Mouse (Mus musculus) midbrain, embryonic 13.5 days (tissue): ENCODE data around the gene Fcnb. TPM values are rescaled to one million over a fixed set of nuclear protein-coding genes. Genes with fewer than 3 reads are reported as not detected.

ENCODE experiments used
- ATAC-seq: fragments of 200-750 bp; cut with Nextera tagmentation; 2 replicates; pipeline ENCODE4 v1.8.0; 2017; ENCODE audit warnings: mild to moderate bottlenecking, moderate TSS enrichment, moderate library complexity
- H3K27ac ChIP-seq: fragments of 300-500 bp; sonication (generic); 2 replicates; pipeline ENCODE4 v1.5.1; 2015; ENCODE audit warnings: inconsistent platforms, mild to moderate bottlenecking, moderate library complexity
- H3K27me3 ChIP-seq: fragments of 300-500 bp; sonication (generic); 2 replicates; pipeline ENCODE4 v1.6.1; 2015; ENCODE audit warnings: mild to moderate bottlenecking, inconsistent platforms
- H3K36me3 ChIP-seq: fragments of 300-500 bp; sonication (generic); 2 replicates; pipeline ENCODE4 v1.6.1; 2015; ENCODE audit warnings: mild to moderate bottlenecking, inconsistent platforms
- H3K4me1 ChIP-seq: fragments of 300-500 bp; sonication (generic); replicated peaks from 2 replicates; pipeline ENCODE4 v1.6.1; 2015; ENCODE audit warnings: inconsistent platforms
- H3K4me2 ChIP-seq: fragments of 300-500 bp; sonication (generic); replicated peaks from 2 replicates; pipeline ENCODE4 v1.6.1; 2015; ENCODE audit warnings: moderate library complexity, mild to moderate bottlenecking, inconsistent platforms
- H3K4me3 ChIP-seq: fragments of 300-500 bp; sonication (generic); replicated peaks from 2 replicates; pipeline ENCODE4 v1.5.1; 2015; ENCODE audit warnings: mild to moderate bottlenecking, inconsistent platforms
- H3K9ac ChIP-seq: fragments of 300-500 bp; sonication (generic); replicated peaks from 2 replicates; pipeline ENCODE4 v1.6.1; 2015; ENCODE audit warnings: mild to moderate bottlenecking, inconsistent platforms
- H3K9me3 ChIP-seq: fragments of 300-500 bp; sonication (generic); 2 replicates; pipeline ENCODE4 v1.6.1; 2016; ENCODE audit warnings: mild to moderate bottlenecking, inconsistent platforms
- WGBS: fragments of 180-500 bp; shearing (Covaris S2); methylation state at CpG from one replicate; pipeline ENCODE4 v1.1.7; 2015; 5-methylcytosine and 5-hydroxymethylcytosine counted together
- polyA plus RNA-seq: library from polyadenylated mRNA; unstranded; fragments of >200 nt; fragmentation: Nextera tagmentation; extraction: Ambion mirVana; gene quantifications from 2 replicates; pipeline ENCODE4 v1.2.1, GENCODE M21; 2015

Gene Fcnb
- polyA plus RNA-seq, 1 experiment from 2014 or later: not detected

GRCm38 (mm10) chr2:28101892-28102291 lies 17.2 kb upstream of the Fcnb start:
- Histone ChIP-seq H3K4me1 (peaks cover 27% of the 10 kb centered on the region), H3K9ac (no peak overlapping the region), H3K27ac (no peak overlapping the region), H3K9me3 (no peaks in the 10 kb centered on the region), H3K27me3 (no peaks in the 10 kb centered on the region), H3K36me3 (no peaks in the 10 kb centered on the region), H3K4me2 (no peak overlapping the region), H3K4me3 (no peak overlapping the region)
- 91% methylated on average over 2 of the region's 2 CpGs for WGBS
- no peak for ATAC-seq

GRCm38 (mm10) chr2:28100796-28101483 lies 16.3 kb upstream of the Fcnb start:
- Histone ChIP-seq H3K9ac (no peak overlapping the region), H3K9me3 (no peaks in the 10 kb centered on the region), H3K27ac (no peak overlapping the region), H3K4me2 (no peak overlapping the region), H3K4me1 (peaks cover 27% of the 10 kb centered on the region), H3K27me3 (no peaks in the 10 kb centered on the region), H3K36me3 (no peaks in the 10 kb centered on the region), H3K4me3 (no peak overlapping the region)
- ATAC-seq: no peak
- WGBS: 88% methylated on average over 9 of the region's 9 CpGs

- Histone ChIP-seq H3K27ac (peak overlapping the region; percentile 79), H3K4me2 (peak overlapping the region; percentile 55), H3K4me3 (peak overlapping the region; percentile 24), H3K9ac (peak overlapping the region; percentile 60), H3K9me3 (no peaks in the 10 kb centered on the region), H3K36me3 (no peaks in the 10 kb centered on the region), H3K4me1 (peaks cover 23% of the 10 kb centered on the region), H3K27me3 (no peaks in the 10 kb centered on the region)
- ATAC-seq: peak; percentile 51
- WGBS: 2% methylated on average over 24 of the region's 24 CpGs
These were observed 14.1 kb upstream of the Fcnb start for GRCm38 (mm10) chr2:28098547-28099505.

GRCm38 (mm10) chr2:28096751-28097309 lies 12.1 kb upstream of the Fcnb start:
- H3K9ac ChIP-seq: no peak overlapping the region
- H3K4me3 ChIP-seq: no peak overlapping the region
- no peaks in the 10 kb centered on the region for H3K27me3 ChIP-seq
- H3K9me3 ChIP-seq: 0 out of 2 replicates have a peak, but pooled peaks cover 2% of the 10 kb centered on the region
- H3K4me2 ChIP-seq: no peak overlapping the region
- H3K36me3 ChIP-seq: no peaks in the 10 kb centered on the region
- 94% methylated on average over 6 of the region's 6 CpGs for WGBS
- no peak for ATAC-seq
- peaks cover 24% of the 10 kb centered on the region for H3K4me1 ChIP-seq
- H3K27ac ChIP-seq: no peak overlapping the region

- H3K4me2 ChIP-seq: no peak overlapping the region
- 0 out of 2 replicates have a peak, but pooled peaks cover 2% of the 10 kb centered on the region for H3K9me3 ChIP-seq
- no peaks in the 10 kb centered on the region for H3K27me3 ChIP-seq
- no peak overlapping the region for H3K4me3 ChIP-seq
- H3K27ac ChIP-seq: peak overlapping the region; percentile 88
- no peak overlapping the region for H3K9ac ChIP-seq
- WGBS: 90% methylated on average over 8 of the region's 8 CpGs
- peaks cover 32% of the 10 kb centered on the region for H3K4me1 ChIP-seq
- ATAC-seq: no peak
- no peaks in the 10 kb centered on the region for H3K36me3 ChIP-seq
These were observed 7.4 kb upstream of the Fcnb start for GRCm38 (mm10) chr2:28092099-28092498.

GRCm38 (mm10) chr2:28091042-28091441 lies 6.4 kb upstream of the Fcnb start:
- no peak overlapping the region for H3K4me2 ChIP-seq
- no peaks in the 10 kb centered on the region for H3K27me3 ChIP-seq
- whole genome bisulfite sequencing: 40% methylated on average over 6 of the region's 6 CpGs
- ATAC-seq: peak; percentile 87
- no peak overlapping the region for H3K9ac ChIP-seq
- H3K9me3 ChIP-seq: 0 out of 2 replicates have a peak, but pooled peaks cover 2% of the 10 kb centered on the region
- H3K4me1 ChIP-seq: peaks cover 32% of the 10 kb centered on the region
- H3K27ac ChIP-seq: peak overlapping the region; percentile 88
- no peak overlapping the region for H3K4me3 ChIP-seq
- H3K36me3 ChIP-seq: no peaks in the 10 kb centered on the region

- 39% methylated on average over 7 of the region's 7 CpGs for WGBS
- Histone ChIP-seq H3K4me2 (no peak overlapping the region), H3K4me3 (no peak overlapping the region), H3K27ac (peak overlapping the region; percentile 88), H3K27me3 (no peaks in the 10 kb centered on the region), H3K36me3 (no peaks in the 10 kb centered on the region), H3K9ac (0 out of 2 replicates have a peak overlapping the region, but pooled peaks have one; percentile 14), H3K9me3 (0 out of 2 replicates have a peak, but pooled peaks cover 2% of the 10 kb centered on the region), H3K4me1 (peaks cover 32% of the 10 kb centered on the region)
- ATAC-seq: peak; percentile 65
These were observed 5.8 kb upstream of the Fcnb start for GRCm38 (mm10) chr2:28090299-28091008.

GRCm38 (mm10) chr2:28089095-28089494 lies 4.4 kb upstream of the Fcnb start:
- ATAC-seq: 0 out of 2 replicates have a peak, but pooled peaks have one; percentile 31
- Histone ChIP-seq H3K4me2 (no peak overlapping the region), H3K36me3 (no peaks in the 10 kb centered on the region), H3K4me3 (no peak overlapping the region), H3K27ac (no peak overlapping the region), H3K4me1 (peaks cover 32% of the 10 kb centered on the region), H3K9me3 (0 out of 2 replicates have a peak, but pooled peaks cover 2% of the 10 kb centered on the region), H3K9ac (no peak overlapping the region), H3K27me3 (no peaks in the 10 kb centered on the region)
- 76% methylated on average over 5 of the region's 5 CpGs for WGBS

- no peak for ATAC-seq
- H3K4me1 ChIP-seq: peaks cover 22% of the 10 kb centered on the region
- 81% methylated on average over 10 of the region's 10 CpGs for WGBS
These were observed 1.4 kb upstream of the Fcnb start for GRCm38 (mm10) chr2:28086112-28086511.

GRCm38 (mm10) chr2:28075616-28076187 lies 9.0 kb downstream of the Fcnb start:
- Histone ChIP-seq H3K27ac (no peak overlapping the region), H3K4me2 (no peak overlapping the region), H3K36me3 (no peaks in the 10 kb centered on the region), H3K27me3 (no peaks in the 10 kb centered on the region), H3K9ac (no peak overlapping the region), H3K4me3 (no peak overlapping the region), H3K9me3 (no peaks in the 10 kb centered on the region), H3K4me1 (no peaks in the 10 kb centered on the region)
- 81% methylated on average over 7 of the region's 7 CpGs for WGBS
- ATAC-seq: no peak

More at GRCm38 (mm10) chr2:28086112-28086511, 1.4 kb upstream of the Fcnb start:
- Histone ChIP-seq H3K4me3 (no peak overlapping the region), H3K27ac (no peak overlapping the region), H3K36me3 (no peaks in the 10 kb centered on the region), H3K9me3 (no peaks in the 10 kb centered on the region), H3K27me3 (no peaks in the 10 kb centered on the region), H3K4me2 (no peak overlapping the region), H3K9ac (no peak overlapping the region)

GRCm38 (mm10) chr2:28068537-28068878 lies 16.2 kb downstream of the Fcnb start:
- WGBS: 60% methylated on average over 9 of the region's 9 CpGs

More at GRCm38 (mm10) chr2:28068537-28068878, 16.2 kb downstream of the Fcnb start:
- Histone ChIP-seq H3K27me3 (no peaks in the 10 kb centered on the region), H3K4me1 (peaks cover 20% of the 10 kb centered on the region), H3K4me2 (no peak overlapping the region), H3K9ac (no peak overlapping the region), H3K4me3 (no peak overlapping the region), H3K36me3 (no peaks in the 10 kb centered on the region), H3K27ac (peak overlapping the region; percentile 47; the same call in 1 of the 2 replicates), H3K9me3 (no peaks in the 10 kb centered on the region)
- peak; percentile 95 for ATAC-seq
